Mouse (Mus musculus) spleen, adult 2 months (tissue): Measurements from ENCODE around the gene Naif1. TPM values are rescaled to one million over a fixed set of nuclear protein-coding genes. Genes with fewer than 3 reads are reported as not detected.

Experiments
- DNase-seq, 2 experiments: peaks; one replicate each; pipeline versions ENCODE4 v3.0.0 to v3.0.0-alpha.2; 2012 to 2021; ENCODE audit warnings: low spot score in 2 of 2, low read depth in 1 of 2
- H3K27ac ChIP-seq: fragments of 200-500 bp; 2 replicates; pipeline ENCODE4 v1.5.1; 2012; ENCODE audit warnings: low read length, inconsistent platforms; ENCODE audit not compliant: insufficient read depth
- H3K27me3 ChIP-seq: fragments of 200-500 bp; 2 replicates; pipeline ENCODE4 v1.6.1; 2012; ENCODE audit warnings: mild to moderate bottlenecking, moderate library complexity, low read length, inconsistent platforms; ENCODE audit not compliant: control insufficient read depth, insufficient read depth
- H3K36me3 ChIP-seq: fragments of 200-500 bp; 2 replicates; pipeline ENCODE4 v1.6.1; 2012; ENCODE audit warnings: mild to moderate bottlenecking, low read length, inconsistent platforms; ENCODE audit not compliant: control insufficient read depth, insufficient read depth
- H3K4me1 ChIP-seq: fragments of 200-500 bp; 2 replicates; pipeline ENCODE4 v1.6.1; 2011; ENCODE audit warnings: inconsistent platforms; ENCODE audit not compliant: control insufficient read depth, insufficient read depth, insufficient read length
- H3K4me3 ChIP-seq: fragments of 200-500 bp; 2 replicates; pipeline ENCODE4 v1.5.1; 2011; ENCODE audit warnings: mild to moderate bottlenecking, inconsistent platforms; ENCODE audit not compliant: insufficient read depth, insufficient read length; ENCODE audit errors: extremely low read depth
- CTCF ChIP-seq: fragments of 200-500 bp; IDR thresholded peaks from 2 replicates; pipeline ENCODE4 v1.5.1; 2011; ENCODE audit warnings: mild to moderate bottlenecking, inconsistent platforms; ENCODE audit not compliant: insufficient read depth, insufficient read length, insufficient replicate concordance; ENCODE audit errors: extremely low read depth
- POLR2A ChIP-seq: fragments of 200-500 bp; IDR thresholded peaks from 2 replicates; pipeline ENCODE4 v1.6.1; 2011; ENCODE audit warnings: low read depth, low read length, inconsistent platforms
- WGBS: fragments of 180-500 bp; shearing (Covaris S2); methylation state at CpG from one replicate; pipeline ENCODE4 v1.1.7; 2018; 5-methylcytosine and 5-hydroxymethylcytosine counted together
- polyA plus RNA-seq: library from polyadenylated mRNA; depleted of rRNA; stranded (reverse); fragments of >200 nt; gene quantifications from 2 replicates; pipeline ENCODE4 v1.2.3, GENCODE M21; 2012

Naif1 gene
- polyA plus RNA-seq, 1 experiment = 4.3 TPM

GRCm38 (mm10) chr2:32428262-32428722, 22.0 kb upstream of the Naif1 start:
- H3K36me3 ChIP-seq = no peaks in the 10 kb centered on the region
- 52% methylated on average over 8 of the region's 8 CpGs for WGBS
- DNase-seq = no peak
- H3K4me3 ChIP-seq = no peak overlapping the region
- no peaks in the 10 kb centered on the region for H3K27me3 ChIP-seq
- H3K27ac ChIP-seq = no peak overlapping the region
- H3K4me1 ChIP-seq = peaks cover 6% of the 10 kb centered on the region; the same call in 1 of the 2 replicates
- no peak for TF ChIP-seq POLR2A
- TF ChIP-seq CTCF = no peak

DNA sequence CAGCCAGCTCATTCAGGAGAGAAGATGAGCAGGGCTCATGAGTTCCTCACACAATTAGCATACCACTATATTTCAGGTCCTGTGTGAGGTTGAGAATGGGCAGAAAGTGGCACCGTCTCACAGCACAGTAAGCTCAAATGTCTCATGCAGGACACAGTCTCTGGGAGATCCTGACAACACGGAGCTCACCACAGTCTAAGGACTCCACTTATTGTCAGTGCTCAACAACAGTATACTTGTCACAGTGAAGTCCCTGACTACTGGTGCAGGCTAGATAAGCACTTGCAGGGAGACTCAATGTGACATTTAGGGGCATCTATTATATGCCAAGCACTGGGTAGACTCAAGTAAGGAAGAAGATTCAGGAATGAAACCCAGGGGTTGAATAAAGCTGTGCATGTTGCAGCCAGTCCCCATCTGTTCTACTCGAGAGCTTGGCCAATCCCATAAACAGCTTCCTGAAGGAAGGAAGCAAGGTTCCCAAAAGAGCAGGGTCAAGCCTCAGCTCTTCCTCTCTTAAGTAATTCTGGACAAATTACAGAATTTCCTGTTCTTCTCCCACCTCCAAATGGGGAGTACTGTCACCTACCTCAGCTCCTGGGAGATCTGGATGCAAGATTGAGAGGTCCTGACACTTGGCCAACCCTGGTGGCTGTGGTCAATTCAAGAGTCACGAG, 20.9 kb upstream of the Naif1 start:
- H3K27ac ChIP-seq = no peak overlapping the region
- H3K4me1 ChIP-seq = peaks cover 6% of the 10 kb centered on the region; the same call in 1 of the 2 replicates
- no peak for TF ChIP-seq CTCF
- TF ChIP-seq POLR2A = no peak

GRCm38 (mm10) chr2:32430701-32431676, 19.3 kb upstream of the Naif1 start:
- H3K27me3 ChIP-seq = no peaks in the 10 kb centered on the region
- DNase-seq = no peak
- 84% methylated on average over 18 of the region's 18 CpGs for WGBS
- H3K4me1 ChIP-seq = peaks cover 6% of the 10 kb centered on the region; the same call in 1 of the 2 replicates
- no peak overlapping the region for H3K4me3 ChIP-seq
- no peaks in the 10 kb centered on the region for H3K36me3 ChIP-seq
- no peak for TF ChIP-seq CTCF
- no peak for TF ChIP-seq POLR2A
- H3K27ac ChIP-seq = no peak overlapping the region

More for the DNA sequence above, 20.9 kb upstream of the Naif1 start:
- no peak overlapping the region for H3K4me3 ChIP-seq
- no peak for DNase-seq
- WGBS = 75% methylated on average over 4 of the region's 4 CpGs
- H3K36me3 ChIP-seq = no peaks in the 10 kb centered on the region
- no peaks in the 10 kb centered on the region for H3K27me3 ChIP-seq

- WGBS = 85% methylated on average over 3 of the region's 3 CpGs
- no peak overlapping the region for H3K4me3 ChIP-seq
- no peaks in the 10 kb centered on the region for H3K27me3 ChIP-seq
- no peak for TF ChIP-seq CTCF
- TF ChIP-seq POLR2A = no peak
- no peaks in the 10 kb centered on the region for H3K36me3 ChIP-seq
- H3K4me1 ChIP-seq = peaks cover 4% of the 10 kb centered on the region; the same call in 1 of the 2 replicates
- no peak for DNase-seq
- no peak overlapping the region for H3K27ac ChIP-seq
These were observed 13.4 kb upstream of the Naif1 start for GRCm38 (mm10) chr2:32436686-32437372.

- no peaks in the 10 kb centered on the region for H3K27me3 ChIP-seq
- WGBS = 61% methylated on average over 2 of the region's 2 CpGs
- TF ChIP-seq POLR2A (no peak), CTCF (no peak)
- H3K4me3 ChIP-seq = no peak overlapping the region
- H3K36me3 ChIP-seq = no peaks in the 10 kb centered on the region
- no peak for DNase-seq
- H3K4me1 ChIP-seq = peaks cover 4% of the 10 kb centered on the region; the same call in 1 of the 2 replicates
- no peak overlapping the region for H3K27ac ChIP-seq
These were observed 12.6 kb upstream of the Naif1 start for GRCm38 (mm10) chr2:32437612-32438166.

DNA sequence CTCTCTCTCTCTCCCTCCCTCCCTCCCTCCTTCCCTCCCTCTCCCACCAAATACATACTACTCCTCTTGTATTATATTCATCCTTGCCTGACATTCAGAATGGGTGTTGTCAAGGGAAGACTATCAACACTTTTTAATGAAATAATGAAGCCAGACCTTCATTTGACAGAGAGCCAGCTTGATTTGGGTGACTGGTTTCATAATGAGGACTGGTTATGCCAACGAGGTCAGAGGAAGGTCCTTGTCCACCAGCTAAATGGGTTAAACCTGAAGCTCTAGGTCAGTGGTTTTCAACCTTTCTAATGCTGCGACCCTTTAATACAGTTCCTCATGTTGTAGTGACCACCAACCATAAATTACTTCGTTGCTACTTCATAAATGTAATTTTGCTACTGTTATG, 11.5 kb upstream of the Naif1 start:
- Histone ChIP-seq H3K4me1 (peaks cover 4% of the 10 kb centered on the region; the same call in 1 of the 2 replicates), H3K27me3 (no peaks in the 10 kb centered on the region), H3K4me3 (no peak overlapping the region), H3K36me3 (no peaks in the 10 kb centered on the region), H3K27ac (no peak overlapping the region)
- no peak for DNase-seq
- WGBS = 84% methylated on average over 3 of the region's 3 CpGs
- no peak for TF ChIP-seq POLR2A
- TF ChIP-seq CTCF = no peak
